Mouse (Mus musculus) adrenal gland, adult 2 months (tissue): ENCODE data around the gene Gm21312. TPM values are rescaled to one million over a fixed set of nuclear protein-coding genes. Genes with fewer than 3 reads are reported as not detected.
"Not testable (repeated sequence)": the region's sequence is repeated elsewhere in the genome, so short reads cannot be mapped to it uniquely, and the experiment has no call there.

Experiments used
- DNase-seq: peaks from one replicate; pipeline ENCODE4 v3.0.0; 2021
- long read RNA-seq: library from polyadenylated mRNA; stranded (forward); transcript quantifications from one replicate; pipeline ENCODE4 v2.0.0, GENCODE M21; 2021
- polyA plus RNA-seq: library from polyadenylated mRNA; depleted of rRNA; stranded (reverse); fragments of >200 nt; gene quantifications from 2 replicates; pipeline ENCODE4 v1.2.3, GENCODE M21; 2012; rRNA removed
- total RNA-seq, 2 experiments: library from RNA; stranded (reverse); gene quantifications; 2 replicates each; pipeline ENCODE4 v1.2.3; 2021

Gene Gm21312
- total RNA-seq (not detected), polyA plus RNA-seq (not detected in 2 replicates)
- long read RNA-seq: 0 reads

- not testable (repeated sequence) for DNase-seq
Observed at GRCm38 (mm10) chr10:104176724-104177123, at the start of gene Gm21312. Gene Gm21312 (plus strand): TSS chr10:104177024.

- DNase-seq: not testable (repeated sequence)
Observed at GRCm38 (mm10) chr10:104142687-104143086, 34.1 kb upstream of the Gm21312 start, which contains the start of gene Gm21293. Gene Gm21293 (plus strand): TSS chr10:104142987.

GRCm38 (mm10) chr10:104151197-104151596 lies 25.6 kb upstream of the Gm21312 start, which contains the start of gene Gm6763:
Gene Gm6763 (plus strand): TSS chr10:104151497.
- not testable (repeated sequence) for DNase-seq

- DNase-seq: not testable (repeated sequence)
Observed at GRCm38 (mm10) chr10:104159706-104160105, 17.1 kb upstream of the Gm21312 start, which contains the start of gene Gm8764. Gene Gm8764 (plus strand): TSS chr10:104160006.

- not testable (repeated sequence) for DNase-seq
Observed at GRCm38 (mm10) chr10:104168215-104168614, 8.6 kb upstream of the Gm21312 start, which contains the start of gene Gm21304. Gene Gm21304 (plus strand): TSS chr10:104168515.

GRCm38 (mm10) chr10:104185233-104185632 lies 8.4 kb downstream of the Gm21312 start, which contains the start of gene Gm20765:
Gene Gm20765 (plus strand): TSS chr10:104185533.
- DNase-seq: not testable (repeated sequence)

- DNase-seq: not testable (repeated sequence)
Observed at GRCm38 (mm10) chr10:104193742-104194141, 16.9 kb downstream of the Gm21312 start, which contains the start of gene Gm4340. Gene Gm4340 (plus strand): TSS chr10:104194042.

- no peak for DNase-seq
Observed at GRCm38 (mm10) chr10:104209655-104210054, 32.8 kb downstream of the Gm21312 start.

GRCm38 (mm10) chr10:104210268-104210990 lies 33.6 kb downstream of the Gm21312 start:
- DNase-seq: no peak

- DNase-seq: no peak
Observed at GRCm38 (mm10) chr10:104214527-104214926, 37.7 kb downstream of the Gm21312 start.

GRCm38 (mm10) chr10:104220303-104221021 lies 43.6 kb downstream of the Gm21312 start:
- DNase-seq: no peak

Other genes starting within 250 kb of the Gm21312 start
- gene Gm21293, start 34.0 kb upstream of the Gm21312 start, total RNA-seq: not detected
- not detected in 2 replicates for gene Gm21293, start 34.0 kb upstream of the Gm21312 start, polyA plus RNA-seq
- not detected for gene Gm6763, start 25.5 kb upstream of the Gm21312 start, total RNA-seq
- gene Gm6763, start 25.5 kb upstream of the Gm21312 start, polyA plus RNA-seq: not detected in 2 replicates
- not detected for gene Gm8764, start 17.0 kb upstream of the Gm21312 start, total RNA-seq
- gene Gm8764, start 17.0 kb upstream of the Gm21312 start, polyA plus RNA-seq: not detected in 2 replicates
- not detected for gene Gm21304, start 8.5 kb upstream of the Gm21312 start, total RNA-seq
- not detected in 2 replicates for gene Gm21304, start 8.5 kb upstream of the Gm21312 start, polyA plus RNA-seq
- gene Gm20765, start 8.5 kb downstream of the Gm21312 start, total RNA-seq: not detected
- not detected in 2 replicates for gene Gm20765, start 8.5 kb downstream of the Gm21312 start, polyA plus RNA-seq
- not detected for gene Gm4340, start 17.0 kb downstream of the Gm21312 start, total RNA-seq
- not detected in 2 replicates for gene Gm4340, start 17.0 kb downstream of the Gm21312 start, polyA plus RNA-seq